Mouse (Mus musculus) liver, embryonic 14.5 days (tissue): ENCODE results near the gene Tmcc3.

ENCODE experiments used
- CTCF ChIP-seq: IDR thresholded peaks from 2 replicates; pipeline ENCODE4 v1.5.1; 2016; ENCODE audit warnings: antibody characterized with exemption, low read depth, control low read depth
- EP300 ChIP-seq: IDR thresholded peaks from 2 replicates; pipeline ENCODE4 v1.6.1; 2016; ENCODE audit warnings: antibody characterized with exemption, low read depth

GRCm38 (mm10) chr10:94631541-94632113 lies 319.9 kb downstream of the Tmcc3 start:
- TF ChIP-seq CTCF, result no peak
- no peak for TF ChIP-seq EP300
